Mouse (Mus musculus) heart, embryonic 15.5 days (tissue): ENCODE measurements around the gene Gstm2. TPM values are rescaled to one million over a fixed set of nuclear protein-coding genes. Genes with fewer than 3 reads are reported as not detected.
"Not testable (repeated sequence)": the region's sequence is repeated elsewhere in the genome, so short reads cannot be mapped to it uniquely, and the experiment has no call there.

Source experiments
- ATAC-seq: fragments of 200-750 bp; cut with Nextera tagmentation; replicated peaks from 2 replicates; pipeline ENCODE4 v1.8.0; 2017; ENCODE audit warnings: low read depth, moderate TSS enrichment; ENCODE audit not compliant: insufficient number of reproducible peaks, insufficient read depth, low FRiP score
- H3K27ac ChIP-seq: fragments of 300-500 bp; sonication (generic); 2 replicates; pipeline ENCODE4 v1.5.1; 2015; ENCODE audit warnings: mild to moderate bottlenecking, inconsistent platforms
- H3K27me3 ChIP-seq: fragments of 300-500 bp; sonication (generic); 2 replicates; pipeline ENCODE4 v1.6.1; 2015; ENCODE audit warnings: inconsistent platforms
- H3K36me3 ChIP-seq: fragments of 300-500 bp; sonication (generic); 2 replicates; pipeline ENCODE4 v1.6.1; 2015; ENCODE audit warnings: mild to moderate bottlenecking, inconsistent platforms
- H3K4me1 ChIP-seq: fragments of 300-500 bp; sonication (generic); replicated peaks from 2 replicates; pipeline ENCODE4 v1.6.1; 2015; ENCODE audit warnings: inconsistent platforms
- H3K4me2 ChIP-seq: fragments of 300-500 bp; sonication (generic); 2 replicates; pipeline ENCODE4 v1.6.1; 2015; ENCODE audit warnings: inconsistent platforms, mild to moderate bottlenecking, moderate library complexity
- H3K4me3 ChIP-seq: fragments of 300-500 bp; sonication (generic); 2 replicates; pipeline ENCODE4 v1.5.1; 2015; ENCODE audit warnings: mild to moderate bottlenecking, inconsistent platforms
- H3K9ac ChIP-seq: fragments of 300-500 bp; sonication (generic); 2 replicates; pipeline ENCODE4 v1.6.1; 2015; ENCODE audit warnings: mild to moderate bottlenecking, inconsistent platforms
- H3K9me3 ChIP-seq: fragments of 300-500 bp; sonication (generic); replicated peaks from 2 replicates; pipeline ENCODE4 v1.6.1; 2016; ENCODE audit warnings: inconsistent platforms
- WGBS: fragments of 180-500 bp; shearing (Covaris S2); methylation state at CpG from one replicate; pipeline ENCODE4 v1.1.7; 2015; ENCODE audit warnings: mixed read lengths; 5-methylcytosine and 5-hydroxymethylcytosine counted together
- polyA plus RNA-seq: library from polyadenylated mRNA; unstranded; fragments of >200 nt; fragmentation: Nextera tagmentation; extraction: Ambion mirVana; gene quantifications from 2 replicates; pipeline ENCODE4 v1.2.1, GENCODE M21; 2015

Gene Gstm2
- polyA plus RNA-seq, 1 experiment from 2014 or later, result 71.9 TPM

DNA sequence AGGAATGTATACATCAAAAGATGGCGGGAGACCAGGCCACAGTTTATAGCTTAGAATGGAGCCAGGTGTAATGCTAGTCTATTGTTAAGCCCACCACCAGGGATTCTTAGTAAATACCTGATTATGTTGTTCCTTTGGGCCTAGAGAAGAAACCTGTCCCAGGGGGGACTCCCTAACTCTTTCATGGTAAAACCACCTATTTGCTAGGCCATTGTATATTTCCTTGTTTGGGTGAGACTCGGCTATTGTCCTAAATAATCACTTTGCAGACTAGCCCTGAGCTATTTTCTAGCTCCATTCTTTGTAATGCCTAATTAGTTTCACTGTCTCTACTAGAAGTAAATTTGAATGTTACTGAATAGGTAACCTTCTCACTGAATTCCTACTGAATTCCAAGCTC is 9.7 kb upstream of the Gstm2 start:
- H3K9ac ChIP-seq, ATAC-seq, H3K4me3 ChIP-seq, H3K27me3 ChIP-seq, H3K4me2 ChIP-seq, H3K27ac ChIP-seq, H3K36me3 ChIP-seq, H3K4me1 ChIP-seq, H3K9me3 ChIP-seq: not testable (repeated sequence)
- WGBS, result 78% methylated on average over 2 of the region's 2 CpGs

DNA sequence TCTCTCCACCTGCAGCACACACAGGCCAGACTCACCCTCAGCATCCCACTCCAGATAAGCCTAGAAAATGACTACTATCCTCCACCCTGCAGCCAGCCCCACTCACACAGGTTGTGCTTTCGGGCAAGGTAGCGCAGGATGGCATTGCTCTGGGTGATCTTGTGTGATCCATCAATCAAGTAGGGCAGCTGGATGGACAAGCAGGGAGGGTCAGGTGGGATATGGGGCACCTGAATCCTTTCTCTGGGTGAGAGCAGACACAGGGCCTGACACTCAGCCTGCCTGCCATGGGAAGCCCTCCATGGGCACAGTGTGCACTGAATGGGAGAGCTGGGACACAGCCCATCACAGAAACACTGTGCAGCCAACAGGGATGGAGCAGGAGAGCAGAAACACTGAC is 1.1 kb downstream of the Gstm2 start:
- not testable (repeated sequence) for H3K27ac ChIP-seq, H3K27me3 ChIP-seq, H3K9ac ChIP-seq, H3K36me3 ChIP-seq, H3K4me2 ChIP-seq, H3K9me3 ChIP-seq, H3K4me3 ChIP-seq, ATAC-seq
- 97% methylated on average over 2 of the region's 2 CpGs for WGBS
- peaks cover 12% of the 10 kb centered on the region for H3K4me1 ChIP-seq

GRCm38 (mm10) chr3:107984471-107984870 is 1.8 kb downstream of the Gstm2 start:
- H3K36me3 ChIP-seq, result no peaks in the 10 kb centered on the region
- no peak for ATAC-seq
- no peak overlapping the region for H3K4me3 ChIP-seq
- H3K9me3 ChIP-seq, result no peaks in the 10 kb centered on the region
- peaks cover 12% of the 10 kb centered on the region for H3K4me1 ChIP-seq
- WGBS, result 71% methylated on average over 5 of the region's 5 CpGs
- H3K27me3 ChIP-seq, result no peaks in the 10 kb centered on the region
- H3K27ac ChIP-seq, result no peak overlapping the region
- no peak overlapping the region for H3K4me2 ChIP-seq
- no peak overlapping the region for H3K9ac ChIP-seq

- Histone ChIP-seq H3K9me3 (no peaks in the 10 kb centered on the region), H3K4me1 (peaks cover 12% of the 10 kb centered on the region), H3K4me3 (no peak overlapping the region), H3K27ac (no peak overlapping the region), H3K9ac (no peak overlapping the region), H3K36me3 (no peaks in the 10 kb centered on the region), H3K27me3 (no peaks in the 10 kb centered on the region), H3K4me2 (no peak overlapping the region)
- WGBS, result 54% methylated on average over 3 of the region's 3 CpGs
- ATAC-seq, result no peak
These were observed 2.5 kb downstream of the Gstm2 start for GRCm38 (mm10) chr3:107983771-107984170.

- H3K4me2 ChIP-seq, result no peak overlapping the region
- H3K36me3 ChIP-seq, result no peaks in the 10 kb centered on the region
- no peak for ATAC-seq
- no peaks in the 10 kb centered on the region for H3K9me3 ChIP-seq
- H3K9ac ChIP-seq, result no peak overlapping the region
- peaks cover 12% of the 10 kb centered on the region for H3K4me1 ChIP-seq
- H3K27ac ChIP-seq, result no peak overlapping the region
- no peak overlapping the region for H3K4me3 ChIP-seq
- 63% methylated on average over 6 of the region's 6 CpGs for WGBS
- H3K27me3 ChIP-seq, result no peaks in the 10 kb centered on the region
These were observed 3.5 kb downstream of the Gstm2 start for GRCm38 (mm10) chr3:107982726-107983125.

DNA sequence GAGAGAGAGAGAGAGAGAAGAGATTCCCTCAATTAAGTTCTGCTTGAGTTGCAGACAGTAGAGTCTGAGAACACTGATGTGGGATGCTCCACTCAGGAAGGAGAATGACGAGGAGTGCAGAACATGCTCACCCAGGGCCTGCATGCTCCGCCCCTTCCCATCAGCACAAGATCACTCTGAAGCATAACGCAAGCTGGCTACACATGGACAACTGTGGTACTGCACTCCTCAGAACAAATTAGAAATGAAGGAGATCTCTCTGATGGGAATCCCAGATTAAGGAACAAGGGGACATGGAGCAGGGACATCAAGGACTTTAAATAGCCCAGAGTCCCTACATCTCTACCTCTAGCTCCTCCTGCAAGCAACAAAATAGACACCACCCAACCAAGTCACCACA is 5.0 kb downstream of the Gstm2 start:
- Histone ChIP-seq H3K4me1 (peaks cover 7% of the 10 kb centered on the region; the same call in 1 of the 2 replicates), H3K27ac (no peak overlapping the region), H3K9me3 (no peaks in the 10 kb centered on the region), H3K36me3 (no peaks in the 10 kb centered on the region), H3K4me2 (no peak overlapping the region), H3K9ac (no peak overlapping the region), H3K4me3 (no peak overlapping the region), H3K27me3 (no peaks in the 10 kb centered on the region)
- ATAC-seq, result no peak
- 69% methylated on average over 3 of the region's 3 CpGs for WGBS

DNA sequence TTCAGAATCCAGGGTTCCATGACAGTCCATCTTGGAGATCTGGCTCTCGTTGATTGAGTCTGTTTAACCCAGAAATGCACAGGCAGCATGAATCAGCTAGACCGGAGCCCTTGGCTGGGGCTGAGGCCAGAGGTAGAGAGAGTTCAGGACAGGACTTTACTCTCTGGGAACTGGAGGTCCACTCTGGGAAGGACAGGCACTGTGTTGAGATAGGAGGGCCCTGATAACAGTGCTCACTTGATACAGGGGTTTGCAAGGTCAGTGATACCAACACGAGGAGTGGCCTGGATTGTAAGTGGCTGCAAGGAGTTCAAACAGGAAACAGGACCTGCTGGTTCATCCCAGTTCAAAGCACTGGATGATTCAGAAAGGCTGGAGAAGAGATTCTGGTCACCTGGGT is 8.6 kb downstream of the Gstm2 start:
- no peaks in the 10 kb centered on the region for H3K4me1 ChIP-seq
- H3K9me3 ChIP-seq, result no peaks in the 10 kb centered on the region
- WGBS, result 46% methylated on average over 3 of the region's 3 CpGs
- H3K4me3 ChIP-seq, result no peak overlapping the region
- no peak for ATAC-seq
- H3K4me2 ChIP-seq, result no peak overlapping the region
- no peak overlapping the region for H3K27ac ChIP-seq
- H3K9ac ChIP-seq, result no peak overlapping the region
- no peaks in the 10 kb centered on the region for H3K36me3 ChIP-seq
- H3K27me3 ChIP-seq, result no peaks in the 10 kb centered on the region

GRCm38 (mm10) chr3:107974237-107974636 is 12.0 kb downstream of the Gstm2 start:
- 87% methylated on average over 1 of the region's 1 CpGs for WGBS
- H3K4me3 ChIP-seq, result no peak overlapping the region
- H3K4me1 ChIP-seq, result no peaks in the 10 kb centered on the region
- no peaks in the 10 kb centered on the region for H3K9me3 ChIP-seq
- no peak overlapping the region for H3K4me2 ChIP-seq
- ATAC-seq, result no peak
- H3K9ac ChIP-seq, result no peak overlapping the region
- no peaks in the 10 kb centered on the region for H3K27me3 ChIP-seq
- H3K27ac ChIP-seq, result no peak overlapping the region
- H3K36me3 ChIP-seq, result no peaks in the 10 kb centered on the region

DNA sequence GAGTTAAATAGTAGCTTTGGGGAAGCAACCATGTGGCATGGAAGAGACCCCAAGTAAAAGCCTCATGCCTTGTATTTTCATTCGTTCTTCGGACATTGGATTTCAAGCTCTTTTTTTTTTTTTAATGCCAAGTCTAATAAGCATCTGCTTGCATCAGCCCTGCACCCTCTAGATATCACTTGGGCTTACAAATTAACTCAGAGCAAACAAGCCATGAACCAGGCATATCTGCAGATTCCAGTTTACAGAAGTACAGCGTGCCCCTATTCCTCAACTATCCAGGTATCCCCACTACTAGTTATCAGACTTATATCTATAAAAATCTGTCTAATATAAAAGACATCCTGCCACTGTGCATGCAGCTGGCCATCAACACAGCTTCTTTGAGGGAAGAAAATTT is 14.2 kb downstream of the Gstm2 start:
- Histone ChIP-seq H3K36me3 (no peaks in the 10 kb centered on the region), H3K9ac (no peak overlapping the region), H3K4me3 (no peak overlapping the region), H3K4me2 (no peak overlapping the region), H3K4me1 (no peaks in the 10 kb centered on the region), H3K27ac (no peak overlapping the region), H3K9me3 (no peaks in the 10 kb centered on the region), H3K27me3 (peaks cover 2% of the 10 kb centered on the region; the same call in 1 of the 2 replicates)
- 97% methylated on average over 3 of the region's 3 CpGs for WGBS
- ATAC-seq, result no peak

GRCm38 (mm10) chr3:107971101-107971500 is 15.2 kb downstream of the Gstm2 start:
- H3K9me3 ChIP-seq, H3K27me3 ChIP-seq, H3K36me3 ChIP-seq, H3K9ac ChIP-seq, H3K4me3 ChIP-seq, H3K4me1 ChIP-seq, H3K4me2 ChIP-seq, H3K27ac ChIP-seq, ATAC-seq: not testable (repeated sequence)
- WGBS, result 31% methylated on average over 3 of the region's 3 CpGs

GRCm38 (mm10) chr3:107968724-107969395 is 17.4 kb downstream of the Gstm2 start, which contains the start of gene Gstm3:
Gstm3 (minus strand) TSS chr3:107969283.
- Histone ChIP-seq H3K4me2 (no peak within 1 kb of the TSS), H3K4me1 (no peaks in the 10 kb centered on the region), H3K9ac (no peak within 1 kb of the TSS), H3K9me3 (no peaks in the 10 kb centered on the region), H3K36me3 (no peaks in the 10 kb centered on the region), H3K27me3 (peaks cover 2% of the 10 kb centered on the region; the same call in 1 of the 2 replicates), H3K27ac (no peak within 1 kb of the TSS), H3K4me3 (no peak within 1 kb of the TSS)
- no peak for ATAC-seq
- 54% methylated on average over 13 of the region's 13 CpGs for WGBS

GRCm38 (mm10) chr3:107966631-107967030 is 19.6 kb downstream of the Gstm2 start:
- H3K27me3 ChIP-seq, result peaks cover 2% of the 10 kb centered on the region; the same call in 1 of the 2 replicates
- no peak overlapping the region for H3K9ac ChIP-seq
- WGBS, result 93% methylated on average over 5 of the region's 5 CpGs
- H3K36me3 ChIP-seq, result no peaks in the 10 kb centered on the region
- H3K4me1 ChIP-seq, result no peaks in the 10 kb centered on the region
- no peaks in the 10 kb centered on the region for H3K9me3 ChIP-seq
- no peak overlapping the region for H3K4me2 ChIP-seq
- no peak overlapping the region for H3K27ac ChIP-seq
- no peak for ATAC-seq
- no peak overlapping the region for H3K4me3 ChIP-seq
